Mouse (Mus musculus): ENCODE results near the gene Nr0b2.

- no peak for TF ChIP-seq CTCF (IDR thresholded peaks at IDR 0.05; ENCODE audit: borderline replicate concordance, control insufficient read depth, extremely low read depth, insufficient read depth, low read length, poor library complexity)
- no peak for TF ChIP-seq POLR2A (IDR thresholded peaks at IDR 0.05; ENCODE audit: control insufficient read depth, extremely low read depth, insufficient read depth, low read length, poor library complexity)
Observed at GRCm38 (mm10) chr4:133599116-133599515, 45.9 kb downstream of the Nr0b2 start.

Data from thymus, adult 2 months (tissue).